Mouse (Mus musculus) CD8-positive naive resting alpha-beta T cell, adult 2 months (primary cell): Measurements from ENCODE around the gene Camkmt.
A peak's percentile ranks its signal among the peaks of the same experiment; 100 is the strongest.

Experiments used
- DNase-seq, 2 experiments: peaks; one replicate each; pipeline ENCODE4 v3.0.0; 2022; ENCODE audit warnings: low read depth in 2 of 2, low spot score in 2 of 2

Gene Camkmt

DNA sequence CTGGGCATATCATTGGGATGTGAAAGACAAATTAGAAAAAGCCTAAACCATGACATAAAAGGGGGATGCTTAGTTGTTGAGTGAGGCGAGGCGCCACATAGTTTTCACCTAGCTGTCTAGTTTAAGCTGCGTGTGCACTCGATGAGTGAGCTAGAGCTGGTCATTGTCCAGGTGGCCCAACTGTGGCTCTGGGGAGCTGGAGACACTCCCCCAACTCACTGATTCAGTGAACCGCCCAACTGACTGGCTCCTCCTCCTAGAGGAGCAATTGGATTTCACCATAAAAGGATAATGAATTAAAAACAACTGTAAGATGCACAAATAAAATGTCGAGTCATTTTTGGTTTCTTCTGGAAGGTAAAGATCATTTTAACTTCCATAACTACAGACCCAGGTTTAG, 1.3 kb upstream of the Camkmt start:
- DNase-seq = no peak

DNA sequence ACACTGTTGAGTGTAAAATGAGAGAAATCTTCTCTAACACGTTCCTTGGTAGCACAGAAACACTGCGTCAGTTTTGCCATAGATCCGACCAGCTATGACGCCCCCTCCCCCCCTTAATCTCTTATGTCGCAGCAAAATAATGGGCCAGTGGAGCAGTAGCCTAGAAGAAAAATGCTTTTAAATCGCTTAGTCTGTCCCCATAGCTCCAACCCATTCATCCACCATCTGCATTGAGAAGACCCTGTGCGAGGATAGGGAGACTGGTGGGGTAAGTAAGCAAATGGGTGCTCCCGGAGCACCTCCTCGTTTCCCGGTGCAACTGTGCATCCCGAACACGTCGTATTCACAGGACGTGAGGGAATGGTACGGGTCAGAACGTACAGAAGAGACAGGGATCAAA, 731 bp upstream of the Camkmt start:
- peak in 1 of 2 experiments; percentile 1 for DNase-seq

DNA sequence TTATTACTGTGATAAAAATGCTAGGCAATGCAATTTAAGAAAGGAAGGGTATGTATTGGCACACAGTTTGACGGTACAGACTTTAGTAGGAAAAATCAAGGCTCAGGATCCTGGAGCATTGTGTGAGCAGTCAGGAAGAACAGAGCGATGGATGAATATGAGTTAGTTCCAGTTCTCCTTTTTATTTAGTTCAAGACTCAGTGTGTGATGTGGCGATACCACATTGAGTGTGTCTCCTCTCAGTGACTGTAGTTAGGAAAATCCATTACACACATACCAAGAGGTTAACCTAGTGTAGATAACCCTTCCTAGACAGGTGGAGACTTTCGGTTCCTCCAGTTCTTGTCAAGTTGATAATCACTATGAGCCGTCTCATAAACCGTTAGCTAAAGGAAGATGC, 1.4 kb downstream of the Camkmt start:
- DNase-seq = no peak

DNA sequence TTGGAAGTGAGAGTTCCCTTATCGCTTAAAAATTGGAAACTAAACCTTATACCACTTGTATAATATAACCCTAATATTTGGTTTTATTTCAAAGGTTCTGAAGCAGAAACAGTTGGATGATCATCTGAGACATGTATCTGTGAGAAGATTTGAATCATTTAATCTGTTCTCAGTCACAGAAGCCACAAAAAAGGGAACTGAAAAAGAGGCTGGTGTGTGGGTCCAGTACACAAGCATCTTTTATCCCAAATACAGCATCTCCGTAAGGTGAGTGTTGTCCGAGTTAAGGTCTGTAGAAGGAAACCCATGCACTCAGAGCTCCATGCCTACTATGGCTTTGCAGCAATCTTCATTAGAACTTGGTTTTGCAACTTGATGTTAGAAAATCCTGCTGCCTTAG, 6.0 kb downstream of the Camkmt start:
- DNase-seq = no peak

DNA sequence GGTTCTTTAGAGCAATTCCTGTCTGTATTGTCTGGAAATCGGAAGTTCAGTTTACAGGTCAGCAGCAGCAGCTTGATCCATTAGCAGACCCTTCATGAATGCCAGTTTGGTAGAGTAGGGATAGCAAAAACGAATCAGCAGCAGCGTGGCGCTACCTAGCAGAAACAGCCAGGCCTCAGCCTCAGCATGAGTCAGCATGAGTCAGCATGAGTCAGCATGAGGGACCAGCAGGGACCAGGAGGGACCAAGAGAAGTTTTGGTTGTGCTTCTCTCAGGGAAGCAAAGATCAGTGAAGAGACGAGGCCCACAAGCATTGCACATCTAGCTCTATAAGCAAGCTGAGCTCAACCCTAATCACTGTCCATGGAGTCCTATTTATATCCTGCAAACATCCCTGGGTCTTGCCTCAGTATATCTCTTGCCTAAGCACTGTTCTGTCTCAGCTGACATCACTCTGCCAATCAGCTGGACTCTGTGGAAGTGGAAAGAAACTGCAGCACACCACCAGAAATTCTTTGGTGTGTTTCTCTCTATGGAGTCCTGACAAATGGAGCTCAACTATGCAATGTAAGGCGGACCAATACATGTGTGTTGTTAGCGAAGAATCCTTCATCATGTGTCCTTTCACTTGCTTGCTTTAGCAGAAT, 8.4 kb downstream of the Camkmt start:
- DNase-seq = no peak

DNA sequence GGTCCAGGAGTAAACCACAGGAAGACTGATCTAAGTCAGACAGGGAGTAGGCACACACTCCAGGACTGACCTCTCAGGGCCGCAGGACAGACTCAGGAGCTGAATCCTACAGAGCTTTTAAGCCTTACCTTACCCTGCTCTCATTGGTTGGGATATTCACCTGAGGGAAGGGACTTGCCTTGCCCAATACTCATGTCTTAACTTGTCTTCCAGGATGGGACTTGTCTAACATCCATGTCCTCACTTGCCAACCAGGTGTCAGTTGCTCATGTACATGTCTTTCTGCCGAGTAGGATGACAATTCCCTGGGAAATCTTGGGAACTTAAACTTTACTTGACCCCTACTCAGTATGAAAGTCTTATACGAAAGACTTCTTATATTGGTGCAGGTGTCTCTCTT, 9.9 kb downstream of the Camkmt start:
- no peak for DNase-seq

DNA sequence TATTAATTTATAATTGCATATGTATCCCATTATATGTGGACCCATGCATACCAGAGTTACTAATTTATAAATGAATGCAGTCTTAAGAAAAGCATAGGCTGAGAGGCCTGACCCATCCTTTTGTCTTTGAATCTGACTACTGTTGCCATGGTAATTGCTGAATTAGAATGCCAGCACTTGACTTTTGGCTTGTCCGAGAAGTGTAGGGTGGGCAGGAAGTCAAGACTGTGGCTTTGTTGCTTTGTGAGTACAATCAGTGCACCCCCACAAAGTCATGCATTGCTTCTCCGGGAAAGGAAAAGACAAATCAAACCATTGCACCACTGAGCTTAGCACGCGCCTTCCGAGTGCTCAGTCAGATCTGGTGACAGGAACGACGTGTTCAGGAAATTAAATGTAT, 11.4 kb downstream of the Camkmt start:
- DNase-seq = no peak

DNA sequence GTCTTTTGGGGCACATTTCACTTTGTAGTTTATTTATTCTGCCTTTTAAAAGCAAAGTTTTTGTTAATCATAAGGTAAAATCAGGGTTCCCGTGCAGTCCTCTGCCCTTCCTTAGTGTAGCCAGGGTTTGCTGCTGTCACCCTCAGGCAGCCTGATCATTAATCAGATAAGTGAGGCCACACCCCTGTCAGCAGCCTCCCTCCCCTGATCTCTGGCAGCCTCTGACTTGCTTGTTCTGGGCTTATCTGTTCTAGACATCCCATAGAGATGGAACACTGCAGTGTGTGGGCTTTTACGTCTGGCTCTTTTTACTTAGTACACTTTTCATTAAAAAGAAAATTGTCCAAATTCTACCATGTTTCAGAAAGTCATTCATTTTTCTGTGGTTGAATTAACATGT, 13.0 kb downstream of the Camkmt start:
- no peak for DNase-seq

DNA sequence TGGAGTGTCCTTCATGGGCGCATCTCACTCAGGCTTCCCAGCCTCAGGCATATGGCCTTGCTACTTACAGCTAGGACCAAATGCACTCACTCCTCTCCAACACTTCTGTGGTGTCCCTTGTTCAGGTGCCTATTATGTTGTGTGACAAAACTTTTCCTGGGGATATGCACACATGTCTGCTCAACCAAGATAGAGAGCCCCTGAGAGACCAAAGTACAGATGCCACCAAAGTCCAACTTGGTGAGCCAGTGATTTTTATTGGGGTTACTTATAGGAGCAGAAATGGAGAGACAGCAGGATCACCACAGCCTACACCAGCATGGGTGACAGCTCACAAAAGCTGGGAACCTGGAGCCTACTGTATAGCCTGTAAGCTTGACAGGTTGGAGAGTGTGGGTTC, 20.3 kb downstream of the Camkmt start:
- no peak for DNase-seq

DNA sequence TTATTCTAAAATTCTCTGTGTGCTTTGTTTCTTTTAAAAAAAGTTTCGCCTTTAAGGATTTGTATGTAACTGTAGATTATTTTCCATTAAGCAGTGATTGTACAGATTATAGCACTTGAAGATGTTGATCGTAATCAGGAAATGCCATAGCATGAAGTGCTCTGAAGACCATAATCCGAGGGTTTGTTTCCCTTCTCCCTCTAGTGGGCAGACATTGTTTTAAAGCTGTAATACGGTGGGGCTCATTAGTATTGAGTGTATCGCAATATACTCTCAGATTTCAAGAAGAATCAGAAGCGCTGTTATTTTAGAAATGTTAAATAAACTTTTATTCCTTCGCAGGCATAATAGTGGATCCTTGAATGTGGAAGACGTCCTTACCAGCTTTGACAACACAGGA, 23.1 kb downstream of the Camkmt start:
- DNase-seq = no peak

DNA sequence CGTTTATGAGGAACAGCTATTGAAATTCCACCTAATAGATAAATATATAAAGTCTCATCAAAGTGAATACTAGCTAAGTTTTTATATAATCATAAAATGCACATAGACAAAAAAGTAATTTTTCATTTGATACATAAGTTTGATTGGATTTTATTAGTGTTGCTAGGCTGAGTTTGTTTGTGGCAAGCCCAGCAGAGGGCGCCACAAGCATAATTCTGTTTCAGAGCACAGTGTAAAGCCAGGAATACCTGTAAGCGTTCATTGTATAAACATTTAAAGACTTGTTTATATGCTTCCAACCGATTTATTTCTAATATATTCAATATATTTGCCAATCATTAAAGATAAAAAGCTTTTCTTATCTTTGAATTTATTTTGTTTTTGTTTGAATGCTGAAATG, 26.3 kb downstream of the Camkmt start:
- peak; percentile 6 to 43 for DNase-seq

DNA sequence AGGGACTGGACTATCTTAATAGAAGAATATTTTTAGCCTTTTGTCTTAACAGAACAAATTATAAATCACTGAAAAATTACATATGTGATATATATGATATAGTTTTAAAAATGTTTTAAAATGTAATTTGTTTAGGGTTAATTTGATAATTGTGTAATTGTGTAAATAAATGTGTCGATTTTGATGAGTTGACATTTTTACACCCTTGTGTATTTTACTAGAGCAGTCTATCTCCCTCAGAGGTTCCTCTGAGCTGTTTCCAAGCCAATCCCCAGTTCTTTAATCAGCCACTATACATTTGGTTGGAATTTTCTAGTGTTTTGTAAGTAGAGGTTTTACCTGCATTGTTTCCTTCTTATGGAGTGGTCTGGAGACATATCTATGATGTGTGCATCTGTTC, 48.0 kb downstream of the Camkmt start:
- DNase-seq = no peak

DNA sequence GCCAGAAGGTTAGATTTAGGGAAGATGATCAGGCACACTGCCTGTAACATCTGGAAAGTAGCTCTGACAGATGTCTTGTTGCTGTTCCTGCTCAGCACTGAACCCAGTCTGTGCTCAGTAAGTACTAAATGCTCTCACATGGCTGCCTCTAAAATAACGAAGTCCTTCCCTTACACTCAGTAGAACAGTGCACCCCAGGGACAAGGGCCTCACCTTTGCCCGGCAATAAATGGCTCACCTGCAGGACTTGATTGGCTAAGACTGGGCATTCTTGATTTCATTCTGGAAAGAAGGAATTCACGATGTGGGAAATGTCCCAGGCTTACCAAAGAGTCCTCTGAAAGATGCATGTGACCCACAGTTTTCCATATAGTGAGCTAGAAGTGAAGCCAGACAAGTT, 51.3 kb downstream of the Camkmt start:
- DNase-seq = no peak

DNA sequence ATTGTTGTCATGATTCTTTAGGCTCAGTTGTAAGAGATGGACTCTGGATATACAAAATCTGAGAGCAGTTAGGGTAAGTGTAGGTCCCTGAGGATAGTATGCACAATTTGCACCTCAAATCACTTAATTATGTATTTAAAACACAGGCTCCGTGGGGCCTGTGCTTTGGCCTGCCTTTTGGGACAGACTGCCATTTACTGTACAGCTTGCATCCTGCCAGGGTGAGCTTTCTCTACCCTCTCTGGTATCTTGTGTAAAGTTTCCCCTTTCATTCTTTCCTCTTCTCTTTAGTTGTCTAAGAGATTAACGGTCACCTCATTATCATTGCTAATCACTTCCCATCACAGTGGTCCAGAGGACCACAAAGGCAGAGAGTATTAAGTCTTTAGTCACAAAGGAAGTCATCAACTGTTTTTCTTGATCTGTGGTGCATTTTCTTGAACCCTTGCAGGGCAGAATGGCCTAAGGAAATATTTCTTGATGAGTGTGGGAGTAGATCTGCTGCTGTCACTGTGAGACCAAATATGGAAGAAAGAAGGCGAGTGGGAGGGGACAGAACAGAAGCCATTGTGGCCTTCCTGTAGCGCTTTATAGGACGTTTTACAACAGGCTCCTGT, 52.3 kb downstream of the Camkmt start:
- DNase-seq = no peak

DNA sequence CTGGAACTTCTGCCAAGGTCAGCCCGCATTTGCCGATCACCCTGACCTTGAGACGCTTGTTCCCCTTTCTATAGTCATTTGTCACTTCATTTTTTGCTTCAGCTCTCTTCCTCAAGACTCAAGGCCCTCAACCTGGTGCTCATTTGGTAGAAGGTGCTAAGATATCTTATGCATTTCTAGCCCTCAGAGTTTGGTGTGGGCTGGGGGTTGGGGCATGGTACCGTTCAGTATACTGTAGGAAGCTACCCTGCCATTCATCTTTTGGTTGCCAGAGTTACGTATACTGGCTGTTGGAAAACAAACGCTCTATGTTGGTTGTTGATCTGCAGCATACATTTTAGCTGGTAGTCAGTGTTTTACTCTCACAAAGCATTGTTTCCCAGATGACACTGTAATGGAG, 53.8 kb downstream of the Camkmt start:
- DNase-seq = no peak

DNA sequence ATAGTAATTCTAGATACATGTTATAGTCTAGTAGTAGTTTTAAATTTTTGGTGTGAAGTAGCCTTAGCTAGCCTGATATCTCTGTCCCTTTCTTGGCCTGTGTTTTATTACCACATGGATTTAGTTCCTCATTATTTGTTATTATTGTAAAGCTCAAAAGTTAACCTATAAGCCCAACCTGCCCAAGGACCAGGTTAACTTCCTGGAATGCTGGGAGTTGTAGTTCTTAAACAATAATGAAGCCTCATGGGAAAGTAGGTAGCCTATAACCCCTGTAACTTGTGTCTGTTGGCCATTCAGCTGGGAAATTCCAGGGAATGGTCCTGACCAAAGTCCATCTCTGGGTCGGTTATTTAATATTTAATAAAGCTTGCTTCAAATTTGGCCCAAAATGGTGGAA, 58.0 kb downstream of the Camkmt start:
- DNase-seq = no peak

DNA sequence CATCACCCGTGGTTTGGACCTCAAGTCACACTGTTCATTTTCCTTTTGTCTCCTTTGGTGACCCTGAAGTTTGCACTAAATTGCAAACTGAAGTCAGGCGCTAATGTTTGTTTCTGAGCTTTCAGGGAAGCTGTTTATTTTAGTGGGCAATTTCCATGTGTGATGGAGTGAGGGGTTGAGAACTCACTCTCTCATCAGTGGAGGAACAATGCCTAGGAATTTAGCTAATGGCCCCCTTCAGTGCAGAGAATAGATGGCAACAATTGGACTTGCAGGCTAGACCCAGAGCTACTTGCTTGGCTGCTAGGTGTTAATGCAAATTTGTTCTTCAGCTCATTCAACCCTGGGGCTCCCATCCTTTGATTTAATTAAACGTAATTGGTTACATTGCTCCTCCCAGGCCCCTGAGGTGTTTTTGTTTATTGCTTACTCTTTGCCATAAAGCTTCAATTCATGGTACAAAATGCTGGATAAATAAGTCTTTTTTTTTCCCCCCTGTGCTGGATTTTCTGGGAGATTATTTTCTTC, 58.9 kb downstream of the Camkmt start:
- no peak for DNase-seq

DNA sequence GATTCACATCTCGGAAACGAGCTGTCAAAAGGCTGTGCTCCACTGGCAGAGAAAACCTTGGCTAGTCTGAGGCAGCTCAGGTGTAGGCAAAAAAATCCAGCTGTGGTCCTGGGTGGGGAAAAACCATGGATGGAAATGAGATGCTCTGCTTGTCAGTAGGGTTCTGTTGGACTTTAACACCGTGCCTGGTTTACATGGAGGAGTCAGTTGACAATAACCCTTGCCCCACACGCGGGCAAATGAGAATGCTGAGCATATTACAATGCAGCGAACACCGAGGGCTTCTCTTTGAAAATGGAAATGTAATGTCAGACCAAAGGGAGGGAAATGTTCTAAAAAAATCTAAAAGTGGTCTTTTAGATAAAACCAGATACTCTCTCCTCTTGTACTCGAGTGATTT, 60.9 kb downstream of the Camkmt start:
- no peak for DNase-seq

DNA sequence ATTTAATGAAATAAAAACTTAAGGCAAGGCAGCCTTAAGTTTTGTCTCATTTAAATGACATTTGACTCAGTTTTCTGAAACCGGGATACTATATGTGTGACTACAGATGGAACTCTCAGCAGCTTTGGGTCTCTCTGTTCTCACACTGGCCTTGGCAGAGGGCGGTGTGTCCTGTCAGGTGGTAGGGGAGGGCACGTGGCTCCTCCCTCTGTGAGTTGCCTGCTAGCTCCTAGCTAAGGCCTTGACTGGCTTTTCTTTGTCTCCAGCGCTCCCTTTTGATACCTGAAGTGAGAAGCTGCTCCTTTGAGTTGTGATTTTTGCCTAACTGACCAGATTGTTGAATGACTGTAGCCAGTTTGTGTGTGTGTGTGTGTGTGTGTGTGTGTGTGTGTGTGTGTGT, 67.8 kb downstream of the Camkmt start:
- no peak for DNase-seq

DNA sequence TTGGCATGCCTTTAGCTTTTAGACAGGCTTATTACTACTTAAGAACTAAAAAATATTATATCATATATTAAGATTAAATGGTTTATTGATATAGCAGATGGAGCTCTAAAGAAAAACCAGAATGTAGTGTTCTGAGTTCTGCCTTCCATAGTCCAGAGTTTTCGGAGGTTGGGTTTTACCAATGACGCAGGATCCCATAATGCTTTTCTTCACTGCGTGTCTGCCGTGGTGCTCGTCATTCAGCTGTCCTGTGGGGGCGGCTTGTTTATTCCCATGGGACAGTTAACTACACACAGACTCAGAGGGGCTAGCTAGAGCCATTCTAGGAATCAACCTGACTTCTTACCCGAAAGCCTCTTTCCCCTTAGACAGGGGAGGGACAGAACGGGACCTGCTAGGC, 69.2 kb downstream of the Camkmt start:
- no peak for DNase-seq

DNA sequence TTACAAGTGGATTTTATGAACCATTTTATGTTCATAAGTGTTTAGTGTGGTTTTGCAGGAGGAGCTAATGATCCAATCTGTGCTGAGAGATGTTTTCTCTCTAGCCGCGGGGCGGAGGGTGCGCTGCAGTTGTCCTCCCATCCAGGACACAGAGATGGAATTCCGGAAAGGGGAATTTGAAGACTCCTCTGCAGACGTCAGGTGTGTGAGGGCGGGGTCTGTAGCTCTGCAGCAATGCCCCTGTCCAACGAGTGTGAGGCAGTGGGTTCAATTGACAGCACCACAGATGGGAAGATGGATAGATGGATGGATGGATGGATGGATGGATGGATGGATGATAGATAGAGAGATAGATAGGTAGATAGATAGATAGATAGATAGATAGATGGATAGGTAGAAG, 70.4 kb downstream of the Camkmt start:
- no peak for DNase-seq

DNA sequence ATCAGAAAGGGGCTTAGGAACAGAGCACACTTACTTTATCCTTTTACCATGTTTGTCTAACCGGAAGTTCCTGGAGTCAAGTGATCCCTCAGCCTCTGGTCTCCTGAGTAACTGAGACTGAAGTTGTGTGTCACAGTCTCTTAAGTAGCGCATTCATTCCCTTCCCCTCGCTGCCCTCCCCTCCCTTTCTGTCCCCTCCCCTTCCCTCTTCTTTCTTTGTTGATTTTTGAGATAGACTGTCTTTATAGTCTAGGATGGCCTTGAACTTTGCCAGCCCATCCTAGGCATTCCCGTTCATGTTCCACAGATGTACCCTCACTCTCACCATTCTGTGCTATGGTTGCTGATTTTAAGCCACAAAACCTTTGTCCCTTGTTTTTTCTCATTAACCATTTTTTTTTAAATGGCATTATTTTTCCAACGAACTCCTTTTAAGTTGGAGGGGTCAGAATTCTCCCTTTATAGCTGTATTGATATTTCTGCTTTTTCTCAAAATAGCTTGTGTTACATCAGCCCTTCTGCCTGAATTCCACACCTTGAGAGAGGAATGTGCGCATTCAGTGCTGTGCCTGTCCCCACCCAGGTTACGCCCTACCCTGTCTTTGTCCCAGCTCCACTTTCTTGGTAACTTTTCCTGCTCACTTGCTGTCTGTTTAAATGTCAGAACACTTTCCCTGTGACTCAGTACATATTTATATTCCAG, 72.4 kb downstream of the Camkmt start:
- DNase-seq = no peak

DNA sequence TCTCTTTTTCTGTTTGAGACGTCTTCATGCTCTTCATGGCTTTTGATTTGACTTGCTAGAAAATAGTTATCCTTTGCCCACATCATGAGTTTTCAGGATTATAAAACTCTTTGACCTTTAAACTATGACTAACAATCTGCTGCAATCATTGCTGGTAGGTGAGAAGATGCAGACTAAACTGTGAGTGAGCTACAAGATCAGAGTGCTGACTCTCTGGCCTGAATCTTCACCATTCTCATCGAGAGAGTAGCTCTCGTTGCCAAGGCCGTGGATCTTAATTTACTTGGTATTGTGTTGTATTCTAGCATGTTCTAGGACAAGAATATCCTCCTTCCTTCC, 72.9 kb downstream of the Camkmt start:
- DNase-seq = no peak
